Mouse (Mus musculus) Patski (cell line): ENCODE results near the gene Hspa12a. TPM values are rescaled to one million over a fixed set of nuclear protein-coding genes. Genes with fewer than 3 reads are reported as not detected.

Source experiments
- ATAC-seq: fragments of 100-300 bp; one replicate; pipeline ENCODE4 v1.8.0; 2021
- CTCF ChIA-PET: fragments of 350-600 bp; sonication (Branson Sonifier 250); formaldehyde crosslinking; loops from one replicate; lab custom pipeline; 2022; ENCODE audit warnings: inconsistent platforms; lab: Charles Lee
- POLR2A ChIA-PET: fragments of 350-600 bp; sonication (Branson Sonifier 250); formaldehyde crosslinking; loops from one replicate; lab custom pipeline; 2022; ENCODE audit warnings: antibody characterized with exemption, inconsistent platforms; lab: Charles Lee
- DNase-seq: peaks from one replicate; pipeline ENCODE4 v3.0.0-alpha.2; 2011; ENCODE audit warnings: low read depth, low spot score
- H3K27me3 ChIP-seq: fragments of 371-371 bp; one replicate; pipeline ENCODE4 v1.5.1; 2021
- CTCF ChIP-seq: fragments of 100-300 bp; IDR thresholded peaks from one replicate; pipeline ENCODE4 v1.5.1; 2021
- in situ Hi-C: fragments of 300-500 bp; cut with MboI; formaldehyde crosslinking; loops from 3 replicates; pipeline ENCODE4 v1.11.1; 2018; ENCODE audit warnings: low pct_unique_long_range_greater_than_20kb, mixed read lengths
- polyA plus RNA-seq: library from polyadenylated mRNA; unstranded; gene quantifications from one replicate; pipeline ENCODE4 v1.2.3, GENCODE M21; 2021

Hspa12a gene
- polyA plus RNA-seq, 1 experiment from 2014 or later, result 1.1 TPM

DNA sequence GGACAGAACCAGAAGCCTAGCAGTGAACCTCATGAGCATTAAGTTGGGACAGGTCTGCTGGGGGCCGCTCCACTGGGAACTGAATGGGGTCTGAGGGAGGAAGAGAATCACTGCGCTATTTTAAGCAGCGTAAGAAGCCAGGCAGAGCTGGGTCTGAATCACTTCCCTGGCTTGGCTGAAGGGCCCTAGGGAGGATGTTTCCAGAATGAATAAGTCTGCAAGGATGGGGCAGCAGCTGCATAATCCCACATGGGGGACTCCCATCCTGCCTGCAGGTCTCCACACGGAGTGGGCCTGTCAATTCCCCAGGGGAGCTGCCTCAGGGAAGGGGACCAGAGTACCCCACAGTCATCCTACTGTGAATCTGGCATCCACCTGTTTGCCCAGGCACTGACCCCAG, 61.1 kb downstream of the Hspa12a start:
- no peak for ATAC-seq
- POLR2A ChIA-PET, result no interaction called here
- no peak for DNase-seq
- CTCF ChIA-PET, result no interaction called here
- TF ChIP-seq CTCF, result no peak
- in situ Hi-C loops, result no loop called here
- no peaks in the 10 kb centered on the region for H3K27me3 ChIP-seq

DNA sequence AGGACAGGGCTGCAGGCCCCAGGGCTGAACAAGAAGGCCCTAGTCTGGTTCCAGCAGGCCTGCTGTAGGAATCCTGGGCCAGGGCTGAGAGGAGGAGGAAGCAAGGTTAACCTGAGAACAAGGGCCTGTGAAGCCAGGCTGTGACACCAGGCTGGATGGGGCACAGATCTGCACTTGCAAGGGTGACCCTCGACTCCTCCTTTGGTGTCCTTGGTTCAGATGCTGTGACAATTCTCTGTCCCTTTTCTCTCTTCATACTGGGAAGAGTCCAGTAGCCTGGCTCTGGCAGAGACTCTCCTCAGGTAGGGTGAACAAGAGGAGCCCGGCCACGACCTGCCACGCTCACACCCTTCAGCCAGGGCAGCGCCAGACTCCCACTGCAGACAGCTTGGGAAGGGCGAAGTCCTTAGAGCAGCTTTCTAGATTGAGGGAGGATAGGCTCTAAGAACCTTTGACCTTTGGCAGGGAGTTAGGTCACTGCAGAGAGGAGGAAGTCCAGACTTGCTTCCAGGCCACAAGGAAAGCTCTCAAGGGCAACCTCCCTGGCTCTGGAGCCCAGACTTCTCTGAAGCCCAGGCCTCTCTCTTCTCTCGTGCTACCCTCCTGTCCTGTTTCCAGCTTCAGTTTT, 64.0 kb downstream of the Hspa12a start:
- ATAC-seq, result no peak
- in situ Hi-C loops, result no loop called here
- H3K27me3 ChIP-seq, result no peaks in the 10 kb centered on the region
- TF ChIP-seq CTCF, result no peak
- POLR2A ChIA-PET, result no interaction called here
- CTCF ChIA-PET, result no interaction called here
- no peak for DNase-seq

DNA sequence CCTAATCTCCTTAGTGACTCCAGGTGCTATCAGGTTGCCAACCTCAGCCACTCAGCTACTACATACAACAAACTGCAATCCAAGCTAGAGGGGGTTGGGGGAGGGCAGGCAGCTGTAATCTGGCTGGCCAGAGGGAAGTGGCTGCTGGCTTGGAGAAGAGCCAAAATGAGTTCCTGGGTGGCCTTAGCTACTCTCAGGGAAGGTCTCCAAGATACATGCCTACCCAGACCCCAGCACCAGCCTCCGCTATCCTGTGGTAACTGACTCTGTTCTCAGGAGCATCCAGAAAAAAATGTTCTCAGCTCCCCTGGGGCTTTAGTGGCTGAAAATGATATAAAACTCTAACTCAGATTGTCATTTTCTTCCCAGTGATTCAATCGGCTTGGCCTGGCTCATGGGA, 64.9 kb downstream of the Hspa12a start:
- POLR2A ChIA-PET, result no interaction called here
- no peak for DNase-seq
- in situ Hi-C loops, result no loop called here
- H3K27me3 ChIP-seq, result no peaks in the 10 kb centered on the region
- CTCF ChIA-PET, result no interaction called here
- TF ChIP-seq CTCF, result no peak
- peak; percentile 22 for ATAC-seq

DNA sequence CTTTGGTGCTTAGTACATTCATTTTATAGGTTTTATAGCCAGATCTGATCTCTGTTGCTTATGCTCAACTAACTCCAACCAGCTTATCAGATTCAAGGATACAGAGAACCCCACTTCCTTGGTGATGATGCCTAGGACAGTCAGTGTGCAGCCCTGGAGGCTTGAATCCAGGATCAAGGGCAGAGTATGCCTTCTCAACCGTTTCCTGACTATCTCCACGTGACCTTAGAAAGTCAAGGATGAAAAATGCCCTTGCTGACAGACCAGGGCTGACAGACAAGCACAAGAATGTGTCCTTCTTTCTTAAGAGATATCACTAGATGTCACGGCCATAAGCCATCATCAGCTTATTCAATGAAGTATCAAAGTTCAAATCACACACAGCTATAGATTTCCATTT, 69.9 kb downstream of the Hspa12a start:
- no peak for ATAC-seq
- in situ Hi-C loops, result no loop called here
- POLR2A ChIA-PET, result no interaction called here
- CTCF ChIA-PET, result interaction anchor here (1.3 kb wide), 1 partner anchor 335 kb away, joined by 3 read pairs; no protein-coding TSS in a partner anchor
- no peak for TF ChIP-seq CTCF
- H3K27me3 ChIP-seq, result peaks cover 2% of the 10 kb centered on the region
- no peak for DNase-seq

DNA sequence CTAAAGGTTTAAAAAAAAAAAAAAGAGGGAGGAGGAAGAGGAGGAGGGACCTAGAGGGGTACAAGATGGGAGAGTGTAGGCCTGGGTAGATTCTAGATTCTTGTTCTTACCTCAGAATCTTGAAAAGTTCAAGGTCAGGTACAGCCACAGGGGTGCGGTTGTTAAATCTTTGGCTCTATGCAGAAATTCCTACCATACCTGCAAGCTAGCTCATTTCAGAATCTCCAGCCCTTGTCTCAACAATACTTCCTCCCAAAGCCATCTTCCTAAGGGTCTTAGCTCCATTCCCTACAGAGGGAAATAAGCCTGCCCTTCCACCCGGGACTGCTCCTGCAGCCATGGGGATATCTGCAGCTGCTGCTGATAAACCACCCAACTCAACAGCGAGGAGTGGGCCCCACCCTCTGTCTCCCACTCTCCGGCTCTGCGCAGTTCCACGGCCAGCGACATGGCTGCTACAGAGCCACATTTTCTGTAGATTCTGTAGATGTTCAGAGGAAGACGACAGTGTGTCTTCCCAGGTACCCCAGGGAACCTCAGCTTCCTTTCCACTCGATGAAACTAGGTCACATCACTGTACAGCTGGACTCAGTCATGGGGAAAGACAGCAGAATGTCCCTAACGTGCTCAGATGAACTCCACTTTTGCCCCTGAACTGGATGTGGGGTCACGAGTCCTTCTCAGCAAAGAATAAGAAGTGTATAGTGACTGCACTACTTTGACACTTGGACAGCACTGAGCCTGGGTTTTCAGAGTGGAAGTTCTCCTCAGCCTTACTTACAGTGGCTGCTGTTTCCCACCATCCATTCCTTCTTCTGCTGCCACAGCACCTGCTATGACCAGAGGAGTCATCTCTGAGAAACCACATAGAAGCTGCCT, 70.8 kb downstream of the Hspa12a start:
- CTCF ChIA-PET, result interaction anchor here (1.3 kb wide), 1 partner anchor 336 kb away, joined by 3 read pairs; no protein-coding TSS in a partner anchor
- TF ChIP-seq CTCF, result no peak
- POLR2A ChIA-PET, result interaction anchor here (0.6 kb wide), 1 partner anchor 327 kb away, joined by 3 read pairs; no protein-coding TSS in a partner anchor
- in situ Hi-C loops, result no loop called here
- ATAC-seq, result no peak
- peaks cover 7% of the 10 kb centered on the region for H3K27me3 ChIP-seq
- DNase-seq, result no peak

DNA sequence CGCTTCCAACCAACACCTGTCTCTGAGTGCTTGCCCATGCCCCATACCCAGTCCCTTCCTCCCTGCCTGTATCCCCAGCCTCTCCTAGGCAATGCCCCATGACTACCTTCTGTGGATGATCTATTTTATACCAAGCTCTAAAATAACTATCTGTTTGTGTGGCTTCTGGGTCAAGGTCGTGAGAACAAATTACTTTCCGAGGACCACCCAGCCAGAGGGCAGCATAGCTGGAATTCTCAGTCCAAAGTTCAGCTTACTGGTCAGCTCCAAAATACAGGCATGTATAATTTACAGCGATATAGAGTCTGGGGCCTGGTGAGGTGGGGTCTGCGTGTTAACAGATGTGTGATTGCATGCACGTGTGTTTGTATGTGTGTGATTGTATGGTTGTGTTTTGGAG, 71.6 kb downstream of the Hspa12a start:
- CTCF ChIA-PET, result no interaction called here
- H3K27me3 ChIP-seq, result peaks cover 7% of the 10 kb centered on the region
- DNase-seq, result no peak
- in situ Hi-C loops, result no loop called here
- no peak for TF ChIP-seq CTCF
- ATAC-seq, result no peak
- POLR2A ChIA-PET, result interaction anchor here (0.6 kb wide), 1 partner anchor 328 kb away, joined by 3 read pairs; no protein-coding TSS in a partner anchor

DNA sequence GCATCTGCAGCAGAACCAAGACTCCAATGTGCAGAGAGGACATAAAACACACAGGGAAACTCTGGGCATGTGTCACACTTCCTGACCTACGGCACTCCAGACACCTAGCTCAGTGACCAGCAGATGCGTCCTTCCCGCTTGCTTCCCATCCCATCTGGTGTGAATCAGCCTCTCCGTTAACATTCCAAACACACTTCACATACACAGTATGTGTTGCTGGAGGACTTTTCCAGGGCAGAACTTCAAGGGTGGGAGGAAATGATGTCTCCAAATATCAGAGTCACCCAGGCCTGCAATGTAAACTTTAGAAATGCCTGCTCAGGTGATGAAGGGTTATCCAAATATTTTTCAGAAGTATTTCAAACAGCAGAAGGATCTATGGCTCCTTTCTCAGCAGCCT, 76.8 kb downstream of the Hspa12a start:
- no peak for TF ChIP-seq CTCF
- CTCF ChIA-PET, result no interaction called here
- H3K27me3 ChIP-seq, result peaks cover 11% of the 10 kb centered on the region
- POLR2A ChIA-PET, result no interaction called here
- in situ Hi-C loops, result no loop called here
- DNase-seq (no peak), ATAC-seq (no peak)

DNA sequence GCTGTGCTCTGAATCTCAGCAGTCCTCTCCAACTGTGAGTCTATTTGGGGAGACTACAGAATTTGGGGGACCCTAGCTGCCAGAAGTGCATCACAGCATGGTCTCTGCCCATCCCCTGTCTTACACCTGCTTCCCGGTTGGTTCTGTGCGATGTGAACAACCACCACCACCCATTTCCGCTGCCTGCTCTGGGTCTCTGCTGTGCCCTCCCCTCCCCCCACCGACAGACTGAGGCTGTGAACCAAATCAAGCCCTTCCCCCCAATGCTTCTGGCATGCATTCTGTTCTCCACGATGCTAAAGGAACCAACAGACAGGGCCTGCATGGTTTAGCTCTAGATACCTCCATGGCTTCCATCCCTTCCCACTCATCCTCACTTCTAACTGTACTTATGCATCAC, 78.2 kb downstream of the Hspa12a start:
- ChIA-PET POLR2A (no interaction called here), CTCF (no interaction called here)
- in situ Hi-C loops, result no loop called here
- no peak for TF ChIP-seq CTCF
- ATAC-seq, result no peak
- no peak for DNase-seq
- H3K27me3 ChIP-seq, result peaks cover 11% of the 10 kb centered on the region

DNA sequence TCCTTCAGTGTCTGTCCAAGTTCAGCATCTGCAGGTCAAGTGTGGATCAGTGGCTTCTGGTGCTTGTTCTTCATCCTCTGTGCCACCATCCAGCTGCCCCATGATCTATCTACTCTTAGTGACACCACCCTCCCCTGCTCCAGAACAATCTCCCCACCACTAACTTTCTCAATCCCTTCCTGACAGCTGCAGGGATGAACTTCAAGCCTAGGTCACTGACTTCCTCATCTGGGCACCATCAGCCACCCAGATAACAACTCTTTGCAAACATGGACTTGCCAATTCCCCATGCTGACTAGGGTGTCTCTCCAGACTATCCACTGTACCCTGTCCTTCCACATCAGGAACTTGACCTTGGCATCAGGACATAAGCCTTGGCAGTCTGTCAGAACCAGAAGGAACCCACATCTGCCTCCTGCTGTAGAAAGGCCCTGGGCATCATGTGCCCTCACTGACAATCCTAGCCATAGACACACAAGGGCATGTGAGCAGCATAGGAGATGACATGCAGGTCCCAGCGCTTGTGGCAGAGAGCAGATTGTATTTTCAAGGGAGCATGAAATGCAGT, 79.4 kb downstream of the Hspa12a start:
- CTCF ChIA-PET, result no interaction called here
- no peak for TF ChIP-seq CTCF
- H3K27me3 ChIP-seq, result peaks cover 11% of the 10 kb centered on the region
- DNase-seq (no peak), ATAC-seq (peak; percentile 5)
- in situ Hi-C loops, result no loop called here
- POLR2A ChIA-PET, result no interaction called here

DNA sequence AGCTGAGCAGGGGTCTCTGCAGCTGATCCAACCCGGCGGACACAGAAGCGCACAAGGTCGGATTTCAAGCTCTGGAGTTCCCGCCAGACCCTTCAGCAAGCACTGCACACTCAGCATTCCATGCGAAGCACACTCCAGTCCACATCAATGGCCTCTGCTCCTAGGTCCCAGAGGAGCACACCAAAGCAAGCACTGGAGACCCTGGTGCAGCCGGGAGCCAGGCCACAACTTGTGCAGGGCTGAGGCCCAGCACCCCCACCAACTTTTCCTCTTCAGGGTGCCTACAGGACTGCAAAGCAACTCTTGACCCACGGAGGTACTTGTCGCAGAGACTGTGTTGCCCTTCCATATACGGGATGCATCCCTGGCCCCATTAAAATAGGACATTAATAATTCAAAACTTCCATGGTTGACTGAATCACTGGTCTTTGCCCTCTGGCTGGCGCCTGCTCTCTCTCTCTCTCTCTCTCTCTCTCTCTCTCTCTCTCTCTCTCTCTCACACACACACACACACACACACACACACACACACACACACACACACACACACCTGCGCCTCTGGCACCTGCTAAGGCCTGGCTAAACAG, 82.2 kb downstream of the Hspa12a start:
- ChIA-PET POLR2A (no interaction called here), CTCF (no interaction called here)
- peaks cover 4% of the 10 kb centered on the region for H3K27me3 ChIP-seq
- in situ Hi-C loops, result no loop called here
- TF ChIP-seq CTCF, result no peak
- ATAC-seq (no peak), DNase-seq (no peak)
